Mouse (Mus musculus) heart, postnatal 0 days (tissue): ENCODE measurements at regions not wholly inside any gene's neighbourhood (a gene's known extent, or its start where the extent isn't known, plus 50 kb on each side); places are given as distances from the start of the nearest gene placed in this dataset.

Experiments
- ATAC-seq: fragments of 200-750 bp; cut with Nextera tagmentation; 2 replicates; pipeline ENCODE4 v1.8.0; 2017; ENCODE audit warnings: low read depth, moderate number of reproducible peaks, moderate library complexity; ENCODE audit not compliant: insufficient read depth
- DNase-seq: peaks from one replicate; pipeline ENCODE4 v3.0.0-alpha.2; 2016; ENCODE audit warnings: low spot score
- H3K27ac ChIP-seq: fragments of 300-500 bp; sonication (generic); 2 replicates; pipeline ENCODE4 v1.5.1; 2014; ENCODE audit warnings: low read depth, mild to moderate bottlenecking
- H3K27me3 ChIP-seq: fragments of 300-500 bp; sonication (generic); 2 replicates; pipeline ENCODE4 v1.6.1; 2014; ENCODE audit warnings: low read length, mixed read lengths; ENCODE audit not compliant: control insufficient read depth, insufficient read depth
- H3K36me3 ChIP-seq: fragments of 300-500 bp; sonication (generic); replicated peaks from 2 replicates; pipeline ENCODE4 v1.6.1; 2014; ENCODE audit warnings: low read length, mixed read lengths; ENCODE audit not compliant: control insufficient read depth, insufficient read depth
- H3K4me1 ChIP-seq: fragments of 300-500 bp; sonication (generic); 2 replicates; pipeline ENCODE4 v1.6.1; 2014; ENCODE audit warnings: antibody characterized with exemption; ENCODE audit not compliant: control insufficient read depth, insufficient read depth
- H3K4me2 ChIP-seq: fragments of 300-500 bp; sonication (generic); 2 replicates; pipeline ENCODE4 v1.6.1; 2014; ENCODE audit warnings: low read depth, mild to moderate bottlenecking, low read length, moderate library complexity
- H3K4me3 ChIP-seq: fragments of 300-500 bp; sonication (generic); 2 replicates; pipeline ENCODE4 v1.5.1; 2014; ENCODE audit warnings: low read depth, low read length
- H3K9ac ChIP-seq: fragments of 300-500 bp; sonication (generic); replicated peaks from 2 replicates; pipeline ENCODE4 v1.6.1; 2014; ENCODE audit warnings: low read depth, low read length, mixed read lengths
- H3K9me3 ChIP-seq: fragments of 300-500 bp; sonication (generic); replicated peaks from 2 replicates; pipeline ENCODE4 v1.6.1; 2016; ENCODE audit warnings: low read length; ENCODE audit not compliant: control insufficient read depth
- CTCF ChIP-seq: IDR thresholded peaks from 2 replicates; pipeline ENCODE4 v1.5.1; 2016; ENCODE audit warnings: antibody characterized with exemption, control low read depth, low read depth
- EP300 ChIP-seq: IDR thresholded peaks from 2 replicates; pipeline ENCODE4 v1.6.1; 2016; ENCODE audit warnings: antibody characterized with exemption, low read depth
- WGBS: fragments of 180-500 bp; shearing (Covaris S2); extraction: QIAGEN DNeasy Blood & Tissue Kit; methylation state at CpG from one replicate; pipeline ENCODE4 v1.1.7; 2014; 5-methylcytosine and 5-hydroxymethylcytosine counted together

DNA sequence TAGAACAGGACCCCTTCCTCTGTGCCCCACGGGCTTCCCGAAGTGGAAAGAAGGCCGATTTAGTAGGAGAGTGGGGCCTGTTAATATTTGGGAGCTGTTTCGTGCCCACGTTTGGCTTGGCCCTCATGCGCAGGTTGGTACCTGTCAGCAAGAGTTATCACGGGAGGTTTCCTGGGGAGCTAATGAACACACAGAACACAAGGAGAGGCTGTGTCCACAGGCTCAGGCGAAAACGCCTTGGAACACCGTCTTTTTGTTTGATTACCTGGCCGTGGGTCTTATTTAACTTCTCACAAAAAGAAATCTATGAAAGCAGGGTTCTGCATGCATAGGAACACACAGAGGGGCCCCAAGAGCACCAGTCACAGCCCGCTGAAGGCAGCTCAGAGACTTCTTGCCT is 175.8 kb downstream of the Thbs2 start:
- Histone ChIP-seq H3K9ac (no peak overlapping the region), H3K9me3 (no peaks in the 10 kb centered on the region), H3K4me3 (no peak overlapping the region), H3K4me2 (no peak overlapping the region), H3K27ac (no peak overlapping the region), H3K27me3 (0 out of 2 replicates have a peak, but pooled peaks cover 9% of the 10 kb centered on the region), H3K4me1 (no peaks in the 10 kb centered on the region), H3K36me3 (no peaks in the 10 kb centered on the region)
- TF ChIP-seq CTCF, result no peak
- DNase-seq (no peak), ATAC-seq (no peak)
- 84% methylated on average over 12 of the region's 12 CpGs for WGBS

DNA sequence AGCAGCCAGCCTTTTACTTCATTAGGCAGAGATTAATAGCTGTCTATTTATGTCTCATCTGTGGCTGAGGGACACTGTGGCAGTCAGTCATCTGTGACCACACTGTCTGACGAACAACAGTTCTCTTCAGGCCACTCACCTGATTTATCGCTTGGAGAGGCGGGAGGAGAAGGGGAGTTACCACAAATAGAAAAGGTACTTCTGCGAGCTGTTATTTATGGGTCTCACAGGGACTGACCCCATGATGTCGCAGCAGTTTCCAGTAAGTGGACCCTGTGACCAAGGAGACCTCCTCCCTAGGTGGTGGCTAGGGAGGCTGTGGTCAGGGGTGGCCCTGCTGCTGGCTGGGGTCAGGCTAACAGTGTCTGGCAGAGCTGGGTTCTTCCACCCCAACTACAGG is 176.7 kb downstream of the Thbs2 start:
- TF ChIP-seq EP300 (no peak), CTCF (no peak)
- DNase-seq, result no peak
- Histone ChIP-seq H3K27me3 (0 out of 2 replicates have a peak, but pooled peaks cover 6% of the 10 kb centered on the region), H3K4me1 (no peaks in the 10 kb centered on the region), H3K4me3 (no peak overlapping the region), H3K4me2 (no peak overlapping the region), H3K36me3 (no peaks in the 10 kb centered on the region), H3K27ac (no peak overlapping the region), H3K9ac (no peak overlapping the region), H3K9me3 (no peaks in the 10 kb centered on the region)
- WGBS, result 37% methylated on average over 5 of the region's 5 CpGs
- peak; percentile 52 for ATAC-seq

DNA sequence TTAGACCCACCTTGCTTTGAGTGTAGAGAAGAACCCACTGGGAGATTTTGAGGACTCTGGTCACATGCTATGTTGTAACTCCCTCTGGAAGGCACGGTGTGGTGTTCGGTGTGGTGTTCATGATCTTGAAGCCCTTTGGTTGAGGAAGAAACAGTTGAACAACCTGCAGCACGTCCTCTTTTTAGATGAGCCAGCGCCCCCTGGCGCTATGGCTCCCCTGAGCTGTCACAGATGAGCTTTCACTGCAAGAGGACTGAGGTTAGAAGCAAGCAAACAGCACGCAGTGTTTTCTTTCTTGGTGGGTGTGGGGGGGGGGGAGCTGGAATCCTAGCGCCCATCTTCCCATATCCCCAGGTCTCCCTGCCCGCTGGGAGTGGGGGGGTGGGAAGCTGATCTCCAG is 177.9 kb downstream of the Thbs2 start:
- 22% methylated on average over 8 of the region's 8 CpGs for WGBS
- no peak overlapping the region for H3K4me3 ChIP-seq
- 0 out of 2 replicates have a peak, but pooled peaks cover 3% of the 10 kb centered on the region for H3K27me3 ChIP-seq
- no peak overlapping the region for H3K27ac ChIP-seq
- no peak overlapping the region for H3K9ac ChIP-seq
- no peak overlapping the region for H3K4me2 ChIP-seq
- peak; percentile 41 for DNase-seq
- no peaks in the 10 kb centered on the region for H3K4me1 ChIP-seq
- no peak for TF ChIP-seq EP300
- TF ChIP-seq CTCF, result peak; percentile 67
- H3K36me3 ChIP-seq, result no peaks in the 10 kb centered on the region
- no peak for ATAC-seq
- no peaks in the 10 kb centered on the region for H3K9me3 ChIP-seq

DNA sequence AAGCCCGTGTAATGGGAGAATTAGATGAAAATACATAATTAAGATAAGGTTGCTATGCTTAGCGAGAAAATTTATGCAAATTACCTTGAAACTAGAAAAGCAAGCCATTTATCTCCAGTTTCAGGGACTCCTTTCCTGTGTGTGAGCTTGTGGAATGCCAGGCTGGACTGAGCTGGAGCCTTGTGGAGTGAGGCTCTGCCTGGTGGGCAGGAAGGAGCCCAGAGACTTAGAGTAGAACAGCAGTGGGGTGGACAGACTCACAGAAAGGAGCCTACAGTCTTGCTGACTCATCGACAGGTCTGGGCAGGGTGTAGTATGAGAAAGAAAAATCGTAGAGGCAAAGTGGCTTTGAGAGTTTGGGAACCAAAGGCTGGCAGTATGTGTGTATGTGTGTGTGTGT is 180.6 kb downstream of the Thbs2 start:
- DNase-seq, result no peak
- Histone ChIP-seq H3K9me3 (no peaks in the 10 kb centered on the region), H3K4me3 (no peak overlapping the region), H3K27me3 (0 out of 2 replicates have a peak, but pooled peaks cover 3% of the 10 kb centered on the region), H3K9ac (no peak overlapping the region), H3K4me2 (no peak overlapping the region), H3K4me1 (no peaks in the 10 kb centered on the region), H3K36me3 (no peaks in the 10 kb centered on the region), H3K27ac (no peak overlapping the region)
- ATAC-seq, result no peak
- TF ChIP-seq CTCF (no peak), EP300 (no peak)
- 71% methylated on average over 4 of the region's 4 CpGs for WGBS

DNA sequence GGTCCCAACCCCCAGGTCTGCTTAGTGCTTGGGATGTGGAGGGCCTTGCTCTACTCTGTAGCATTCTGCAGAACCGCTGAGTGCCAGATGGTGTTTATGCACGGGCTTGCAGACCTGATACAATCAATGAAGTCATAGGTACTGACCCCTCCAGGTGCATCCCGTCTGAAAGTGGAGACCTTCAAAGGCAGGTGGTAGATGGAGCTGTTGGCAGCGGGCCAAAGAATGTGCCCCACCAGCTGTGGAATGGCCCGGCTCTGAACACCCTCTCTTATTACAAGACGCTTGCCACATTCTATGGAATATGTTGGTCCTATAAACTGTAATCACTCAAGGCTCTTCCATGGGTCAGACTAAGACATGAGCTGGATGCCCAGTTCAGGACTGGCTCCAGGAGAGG is 183.5 kb downstream of the Thbs2 start:
- H3K4me3 ChIP-seq, result no peak overlapping the region
- H3K27me3 ChIP-seq, result 0 out of 2 replicates have a peak, but pooled peaks cover 3% of the 10 kb centered on the region
- no peak for TF ChIP-seq CTCF
- no peak for TF ChIP-seq EP300
- H3K4me2 ChIP-seq, result no peak overlapping the region
- no peaks in the 10 kb centered on the region for H3K4me1 ChIP-seq
- no peak for ATAC-seq
- H3K27ac ChIP-seq, result no peak overlapping the region
- no peaks in the 10 kb centered on the region for H3K36me3 ChIP-seq
- DNase-seq, result no peak
- H3K9me3 ChIP-seq, result no peaks in the 10 kb centered on the region
- no peak overlapping the region for H3K9ac ChIP-seq
- WGBS, result 50% methylated on average over 6 of the region's 6 CpGs

DNA sequence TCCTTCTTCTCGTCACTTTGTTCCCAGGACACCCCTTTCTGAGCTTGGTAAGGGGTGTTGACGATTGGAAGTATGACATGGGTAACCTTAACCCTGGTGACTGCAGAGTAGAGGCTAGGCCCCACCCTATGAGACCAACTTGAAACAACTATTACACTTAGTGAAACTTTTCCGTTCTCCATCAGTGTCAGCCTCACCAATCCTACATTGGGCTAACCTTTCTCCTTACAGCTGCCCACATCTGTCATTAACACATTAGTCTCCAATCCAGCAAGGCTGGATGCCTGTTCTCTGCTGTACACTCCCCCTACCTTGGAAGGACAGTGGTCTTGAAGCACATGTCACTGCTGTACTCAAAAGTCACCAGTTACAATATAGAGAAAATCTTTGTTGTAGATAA is 186.9 kb downstream of the Thbs2 start:
- no peaks in the 10 kb centered on the region for H3K36me3 ChIP-seq
- ATAC-seq, result no peak
- no peaks in the 10 kb centered on the region for H3K27me3 ChIP-seq
- TF ChIP-seq EP300, result no peak
- TF ChIP-seq CTCF, result no peak
- no peak for DNase-seq
- no peak overlapping the region for H3K4me3 ChIP-seq
- no peak overlapping the region for H3K4me2 ChIP-seq
- no peaks in the 10 kb centered on the region for H3K4me1 ChIP-seq
- H3K9me3 ChIP-seq, result no peaks in the 10 kb centered on the region
- no peak overlapping the region for H3K9ac ChIP-seq
- H3K27ac ChIP-seq, result no peak overlapping the region
- WGBS, result 71% methylated on average over 3 of the region's 3 CpGs
